Mouse (Mus musculus): ENCODE data around the gene Zmiz1. TPM values are rescaled to one million over a fixed set of nuclear protein-coding genes. Genes with fewer than 3 reads are reported as not detected.

The Zmiz1 gene
- total RNA-seq, 4 experiments from 2014 or later: 18.5 to 28.7 (median 21.8) TPM

Small RNA genes lying within 50 kb of the gene (microRNA-seq; reads per million reads assigned to microRNA genes)
- gene Mir3075: not detected

Other genes with a start within 250 kb of the Zmiz1 start
- 10 to 100 TPM; 22.9 to 29.3 (median 28.8) TPM for gene Ppif, start 235.0 kb downstream of the Zmiz1 start, total RNA-seq (2022)